Mouse (Mus musculus): ENCODE results near the gene Ilf2.

DNA sequence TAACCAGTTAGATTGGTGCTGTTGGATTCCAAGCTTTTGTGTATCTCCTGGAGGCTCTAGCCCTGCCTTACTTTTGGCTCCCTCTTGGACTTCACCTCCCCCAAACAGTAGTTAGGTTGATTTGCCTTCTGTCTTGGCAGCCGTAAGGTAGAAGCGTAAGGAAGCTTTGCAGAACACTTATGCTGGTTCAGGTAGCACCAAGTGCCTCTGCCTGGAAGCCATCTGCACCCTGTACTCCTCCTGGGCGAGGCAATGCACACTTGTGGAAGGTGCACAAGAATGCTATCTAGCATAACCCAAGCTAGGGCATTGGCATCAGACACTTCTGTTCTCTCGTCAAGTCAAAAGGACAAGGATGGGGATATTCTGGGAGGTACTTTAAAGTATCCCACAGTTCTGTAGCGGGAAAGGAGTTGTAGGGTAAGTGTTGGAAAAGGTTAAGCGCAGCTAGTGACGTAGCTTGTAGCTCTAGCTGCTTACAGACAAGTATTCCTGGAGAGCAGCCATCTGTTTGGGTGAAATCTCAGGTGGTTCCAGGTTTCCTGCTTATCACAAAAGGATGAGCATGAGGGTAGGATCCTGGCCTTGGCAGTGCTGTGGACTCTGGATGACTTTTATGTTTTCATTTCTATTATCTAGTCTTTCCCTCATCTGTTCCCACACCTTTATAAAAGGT is 20.1 kb downstream of the Ilf2 start:
- TF ChIP-seq POLR2A (IDR thresholded peaks at IDR 0.05; ENCODE audit: control insufficient read depth, extremely low read depth, insufficient read depth, low read length, poor library complexity) (no peak), CTCF (IDR thresholded peaks at IDR 0.05; ENCODE audit: borderline replicate concordance, control insufficient read depth, extremely low read depth, insufficient read depth, low read length, poor library complexity) (no peak)
